Comparison of ENCODE assay signal across 11 mouse cellular contexts in the genomic region with DNA sequence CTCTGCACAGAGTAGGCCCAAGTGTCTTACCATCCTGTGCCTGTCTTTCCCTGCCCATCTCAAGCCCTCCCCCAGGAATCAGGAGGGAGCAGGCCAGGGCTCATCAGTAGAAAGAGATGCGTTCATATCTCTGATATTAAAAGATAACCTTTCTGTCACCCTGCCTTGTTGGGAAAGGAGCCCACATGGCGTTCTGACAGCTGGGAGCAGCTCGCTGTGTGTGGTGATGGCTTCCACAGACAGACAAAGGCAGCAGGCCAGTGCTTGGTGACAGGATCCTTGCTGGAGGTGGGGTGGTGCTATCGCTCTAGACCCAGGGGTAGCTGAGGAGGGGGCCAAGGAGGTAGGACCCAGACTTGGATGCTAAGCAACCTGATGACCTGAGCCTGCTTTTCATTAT. TPM values are rescaled to one million over a fixed set of nuclear protein-coding genes. Genes with fewer than 3 reads are reported as not detected.
"Had no signal": no experiment of that assay in that cellular context is flagged by ENCODE, and none has a peak within 500 bp of the region (broad histone marks: within the 10 kb centered on the region; RNA-seq: fewer than 3 reads in every experiment).

No protein-coding gene starts in this region.

- H3K4me2 ChIP-seq: intestine, embryonic 15.5 days; limb, embryonic 13.5 days; liver, embryonic 13.5 days; midbrain, embryonic 12.5 days had no signal

- H3K27ac ChIP-seq: intestine, embryonic 15.5 days; limb, embryonic 13.5 days; liver, embryonic 13.5 days; midbrain, embryonic 12.5 days had no signal

- H3K9me3 ChIP-seq: intestine, embryonic 15.5 days; limb, embryonic 13.5 days; liver, embryonic 13.5 days; midbrain, embryonic 12.5 days had no signal

- H3K9ac ChIP-seq: intestine, embryonic 15.5 days; limb, embryonic 13.5 days; liver, embryonic 13.5 days; midbrain, embryonic 12.5 days had no signal

- H3K36me3 ChIP-seq: intestine, embryonic 15.5 days; limb, embryonic 13.5 days; liver, embryonic 13.5 days; midbrain, embryonic 12.5 days had no signal

- DNase-seq: liver, embryonic 13.5 days; lung, postnatal 36 days; thymus, adult 18-20 months; thymus, postnatal 36 days had no signal

- H3K4me3 ChIP-seq: intestine, embryonic 15.5 days; limb, embryonic 13.5 days; liver, embryonic 13.5 days; midbrain, embryonic 12.5 days had no signal

RNA-seq across cellular contexts. Expression of a gene that starts 5.8 kb away (rescaled TPM):
- total RNA-seq: liver, adult 2 months; megakaryocyte progenitor cell, adult 5-6 weeks; megakaryocyte-erythroid progenitor cell, adult 5-6 weeks had no signal
- polyA plus RNA-seq: liver, adult 2 months; lung, embryonic 16.5 days had no signal
